Mouse (Mus musculus): ENCODE results near the gene Tbc1d7.

The Tbc1d7 gene

GRCm38 (mm10) chr13:43193932-43194331 lies 22.6 kb upstream of the Tbc1d7 start:
- no peak for DNase-seq (ENCODE audit: low spot score in 2 of 2)

- no peak for DNase-seq (ENCODE audit: low spot score in 2 of 2)
These were observed 22.0 kb upstream of the Tbc1d7 start for GRCm38 (mm10) chr13:43193266-43193665.

- DNase-seq (ENCODE audit: low spot score in 2 of 2): peak in 1 of 2 experiments; percentile 45
These were observed 20.5 kb upstream of the Tbc1d7 start for GRCm38 (mm10) chr13:43191741-43192192.

GRCm38 (mm10) chr13:43191290-43191689 lies 20.0 kb upstream of the Tbc1d7 start:
- DNase-seq (ENCODE audit: low spot score in 2 of 2): no peak

- DNase-seq (ENCODE audit: low spot score in 2 of 2): no peak
These were observed 16.4 kb upstream of the Tbc1d7 start for GRCm38 (mm10) chr13:43187736-43188135.

GRCm38 (mm10) chr13:43183248-43184055 lies 12.2 kb upstream of the Tbc1d7 start:
- no peak for DNase-seq (ENCODE audit: low spot score in 2 of 2)

GRCm38 (mm10) chr13:43182465-43183201 lies 11.3 kb upstream of the Tbc1d7 start:
- DNase-seq (ENCODE audit: low spot score in 2 of 2): peak; percentile 71 to 86

GRCm38 (mm10) chr13:43181104-43181503 lies 9.8 kb upstream of the Tbc1d7 start:
- no peak for DNase-seq (ENCODE audit: low spot score in 2 of 2)

GRCm38 (mm10) chr13:43177317-43177716 lies 6.0 kb upstream of the Tbc1d7 start:
- no peak for DNase-seq (ENCODE audit: low spot score in 2 of 2)

GRCm38 (mm10) chr13:43176676-43177075 lies 5.4 kb upstream of the Tbc1d7 start:
- DNase-seq (ENCODE audit: low spot score in 2 of 2): no peak

GRCm38 (mm10) chr13:43173262-43173661 lies 2.0 kb upstream of the Tbc1d7 start:
- DNase-seq (ENCODE audit: low spot score in 2 of 2): peak in 1 of 2 experiments; percentile 80

GRCm38 (mm10) chr13:43172036-43172713 lies 874 bp upstream of the Tbc1d7 start:
- DNase-seq (ENCODE audit: low spot score in 2 of 2): no peak

- no peak for DNase-seq (ENCODE audit: low spot score in 2 of 2)
These were observed 3.6 kb downstream of the Tbc1d7 start for GRCm38 (mm10) chr13:43167721-43168120.

- no peak for DNase-seq (ENCODE audit: low spot score in 2 of 2)
These were observed 11.9 kb downstream of the Tbc1d7 start for GRCm38 (mm10) chr13:43159429-43159828.

- no peak for DNase-seq (ENCODE audit: low spot score in 2 of 2)
These were observed 13.0 kb downstream of the Tbc1d7 start for GRCm38 (mm10) chr13:43158281-43158680.

GRCm38 (mm10) chr13:43157370-43157769 lies 13.9 kb downstream of the Tbc1d7 start:
- no peak for DNase-seq (ENCODE audit: low spot score in 2 of 2)

- no peak for DNase-seq (ENCODE audit: low spot score in 2 of 2)
These were observed 19.2 kb downstream of the Tbc1d7 start for GRCm38 (mm10) chr13:43152005-43152520.

GRCm38 (mm10) chr13:43149661-43150060 lies 21.6 kb downstream of the Tbc1d7 start:
- no peak for DNase-seq (ENCODE audit: low spot score in 2 of 2)

- no peak for DNase-seq (ENCODE audit: low spot score in 2 of 2)
These were observed 22.6 kb downstream of the Tbc1d7 start for GRCm38 (mm10) chr13:43148692-43149091.

GRCm38 (mm10) chr13:43146515-43147258 lies 24.6 kb downstream of the Tbc1d7 start:
- no peak for DNase-seq (ENCODE audit: low spot score in 2 of 2)

GRCm38 (mm10) chr13:43144720-43145418 lies 26.4 kb downstream of the Tbc1d7 start:
- DNase-seq (ENCODE audit: low spot score in 2 of 2): no peak
